23 mouse cellular contexts compared by ENCODE assay signal in the genomic region with DNA sequence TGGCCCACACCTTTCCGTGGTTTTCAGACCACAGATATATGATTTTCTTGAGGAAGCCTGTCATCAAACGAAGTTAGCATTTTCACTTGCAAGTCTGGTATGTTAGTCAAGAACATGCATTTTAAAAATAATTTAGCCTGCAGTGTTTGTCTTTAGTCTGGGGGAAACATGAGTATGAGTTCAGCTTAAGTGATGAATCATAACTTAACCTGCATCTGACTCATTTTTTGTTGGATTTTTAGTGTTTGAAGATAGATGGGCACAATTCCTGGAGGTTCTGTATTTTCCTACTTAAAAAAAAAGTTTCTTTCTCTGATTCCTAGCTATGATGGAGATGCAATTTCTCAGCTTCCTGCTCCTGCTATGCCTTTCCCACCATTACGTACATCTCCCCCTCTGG.
"Had no signal": no experiment of that assay in that cellular context is flagged by ENCODE, and none has a peak within 500 bp of the region (broad histone marks: within the 10 kb centered on the region; RNA-seq: fewer than 3 reads in every experiment).

No protein-coding gene starts in this region.

- H3K4me3 ChIP-seq: limb, embryonic 10.5 days; limb, embryonic 13.5 days; liver, embryonic 12.5 days; liver, embryonic 15.5 days; megakaryocyte, embryonic 14.5 days; midbrain, embryonic 10.5 days; midbrain, embryonic 13.5 days; neural tube, embryonic 12.5 days; neural tube, embryonic 15.5 days had no signal

- H3K27me3 ChIP-seq: limb, embryonic 13.5 days; liver, embryonic 12.5 days; liver, embryonic 15.5 days; midbrain, embryonic 13.5 days; neural tube, embryonic 12.5 days; neural tube, embryonic 15.5 days had no signal

- DNase-seq: kidney, adult 9 months; kidney, postnatal 14 days; kidney, postnatal 4 days; liver; lung, adult 2 months; right cerebral cortex, adult 18-20 months; right cerebral cortex, postnatal 14 days; right cerebral cortex, postnatal 4 days; thymus, adult 2 months; thymus, postnatal 14 days; thymus, postnatal 4 days had no signal

- H3K9me3 ChIP-seq: limb, embryonic 10.5 days; limb, embryonic 13.5 days; liver, embryonic 12.5 days; liver, embryonic 15.5 days; megakaryocyte, embryonic 14.5 days; midbrain, embryonic 10.5 days; midbrain, embryonic 13.5 days; neural tube, embryonic 12.5 days; neural tube, embryonic 15.5 days had no signal

- H3K36me3 ChIP-seq: limb, embryonic 10.5 days; limb, embryonic 13.5 days; liver, embryonic 12.5 days; liver, embryonic 15.5 days; midbrain, embryonic 10.5 days; midbrain, embryonic 13.5 days; neural tube, embryonic 12.5 days; neural tube, embryonic 15.5 days had no signal

- ATAC-seq: liver, embryonic 12.5 days; midbrain, embryonic 13.5 days; midbrain, embryonic 16.5 days had no signal

- H3K4me2 ChIP-seq: limb, embryonic 13.5 days; liver, embryonic 12.5 days; liver, embryonic 15.5 days; midbrain, embryonic 13.5 days; neural tube, embryonic 12.5 days; neural tube, embryonic 15.5 days had no signal

- H3K27ac ChIP-seq: limb, embryonic 10.5 days; limb, embryonic 13.5 days; liver, embryonic 12.5 days; liver, embryonic 15.5 days; macrophage; midbrain, embryonic 10.5 days; midbrain, embryonic 13.5 days; neural tube, embryonic 12.5 days; neural tube, embryonic 15.5 days; stomach, postnatal 0 days had no signal

- H3K9ac ChIP-seq: limb, embryonic 13.5 days; liver, embryonic 12.5 days; liver, embryonic 15.5 days; midbrain, embryonic 13.5 days; neural tube, embryonic 12.5 days; neural tube, embryonic 15.5 days had no signal

- H3K4me1 ChIP-seq: limb, embryonic 10.5 days; liver, embryonic 15.5 days; midbrain, embryonic 13.5 days; neural tube, embryonic 15.5 days had no signal
